Mouse (Mus musculus) liver, adult 2 months (tissue): ENCODE data around the gene Dcaf17. TPM values are rescaled to one million over a fixed set of nuclear protein-coding genes. Genes with fewer than 3 reads are reported as not detected.

Experiments
- DNase-seq: peaks from one replicate; pipeline ENCODE4 v3.0.0-alpha.2; 2011; ENCODE audit warnings: low read depth, low spot score; ENCODE audit errors: extremely low read depth
- H3K27ac ChIP-seq: fragments of 200-500 bp; replicated peaks from 2 replicates; pipeline ENCODE4 v1.5.1; 2012; ENCODE audit warnings: low read depth, mild to moderate bottlenecking, control low read depth, inconsistent platforms, low read length; ENCODE audit not compliant: insufficient read depth
- H3K27me3 ChIP-seq: fragments of 200-500 bp; 2 replicates; pipeline ENCODE4 v1.6.1; 2012; ENCODE audit warnings: mild to moderate bottlenecking, moderate library complexity, low read length, inconsistent platforms; ENCODE audit not compliant: control insufficient read depth, insufficient read depth
- H3K36me3 ChIP-seq: fragments of 200-500 bp; 2 replicates; pipeline ENCODE4 v1.6.1; 2012; ENCODE audit warnings: low read length, inconsistent platforms; ENCODE audit not compliant: control insufficient read depth, insufficient read depth
- H3K4me1 ChIP-seq: fragments of 200-500 bp; 2 replicates; pipeline ENCODE4 v1.6.1; 2011; ENCODE audit warnings: low read length; ENCODE audit not compliant: control insufficient read depth, insufficient read depth
- H3K4me3 ChIP-seq: fragments of 200-500 bp; 2 replicates; pipeline ENCODE4 v1.5.1; 2011; ENCODE audit warnings: low read depth, mild to moderate bottlenecking, control low read depth, low read length, moderate library complexity; ENCODE audit not compliant: insufficient read depth
- H3K79me2 ChIP-seq: fragments of 200-500 bp; 2 replicates; pipeline ENCODE4 v1.6.1; 2012; ENCODE audit warnings: inconsistent platforms, mild to moderate bottlenecking, low read length, moderate library complexity; ENCODE audit not compliant: control insufficient read depth, insufficient read depth
- H3K9ac ChIP-seq: fragments of 200-500 bp; 2 replicates; pipeline ENCODE4 v1.6.1; 2012; ENCODE audit warnings: low read depth, mild to moderate bottlenecking, control low read depth, inconsistent platforms, low read length
- CTCF ChIP-seq: fragments of 200-500 bp; IDR thresholded peaks from 2 replicates; pipeline ENCODE4 v1.5.1; 2011; ENCODE audit warnings: low read depth, low read length, control low read depth
- POLR2A ChIP-seq: fragments of 200-500 bp; IDR thresholded peaks from 2 replicates; pipeline ENCODE4 v1.6.1; 2011; ENCODE audit warnings: low read length, control low read depth; ENCODE audit not compliant: insufficient read depth; ENCODE audit errors: extremely low read depth
- WGBS: fragments of 180-500 bp; shearing (Covaris S2); methylation state at CpG from one replicate; pipeline ENCODE4 v1.1.7; 2018; 5-methylcytosine and 5-hydroxymethylcytosine counted together
- polyA plus RNA-seq: library from polyadenylated mRNA; depleted of rRNA; stranded (reverse); fragments of >200 nt; gene quantifications from 2 replicates; pipeline ENCODE4 v1.2.3, GENCODE M21; 2012
- total RNA-seq: library from RNA; depleted of rRNA; stranded (reverse); fragments of >200 nt; gene quantifications from 2 replicates; pipeline ENCODE4 v1.2.3, GENCODE M21; 2014

Gene Dcaf17
- total and polyA plus RNA-seq, 2 experiments: 2.8 to 9.5 TPM

- 81% methylated on average over 14 of the region's 14 CpGs for WGBS
- Histone ChIP-seq H3K4me3 (no peak overlapping the region), H3K4me1 (no peaks in the 10 kb centered on the region), H3K27me3 (no peaks in the 10 kb centered on the region), H3K79me2 (no peaks in the 10 kb centered on the region), H3K36me3 (no peaks in the 10 kb centered on the region), H3K27ac (no peak overlapping the region), H3K9ac (no peak overlapping the region)
- DNase-seq: no peak
- no peak for TF ChIP-seq POLR2A
- no peak for TF ChIP-seq CTCF
Measured at GRCm38 (mm10) chr2:71105469-71106215, 50.5 kb downstream of the Dcaf17 start.

DNA sequence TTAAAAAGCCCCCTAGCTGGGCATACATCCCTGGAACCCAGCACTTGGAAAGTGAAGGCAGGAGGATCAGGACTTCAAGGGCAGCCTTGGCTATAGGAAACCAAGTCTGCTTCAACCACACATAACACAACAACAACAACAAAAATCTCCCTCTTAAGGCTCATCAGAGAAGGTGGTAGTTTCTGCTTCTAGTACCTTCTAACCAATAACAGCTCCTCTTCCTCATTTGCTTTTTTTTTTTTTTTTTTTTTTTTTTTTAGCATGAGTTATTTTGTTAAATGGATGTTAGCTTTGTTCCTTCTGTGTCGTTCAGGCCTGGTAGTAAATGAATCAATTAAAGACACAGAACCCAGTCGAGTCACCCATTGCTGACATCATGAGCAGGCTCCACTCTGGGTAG lies 52.1 kb downstream of the Dcaf17 start:
- TF ChIP-seq CTCF: no peak
- no peak for TF ChIP-seq POLR2A
- Histone ChIP-seq H3K9ac (no peak overlapping the region), H3K27ac (no peak overlapping the region), H3K79me2 (no peaks in the 10 kb centered on the region), H3K4me1 (no peaks in the 10 kb centered on the region), H3K4me3 (no peak overlapping the region), H3K27me3 (no peaks in the 10 kb centered on the region), H3K36me3 (no peaks in the 10 kb centered on the region)
- WGBS: 84% methylated on average over 2 of the region's 2 CpGs
- DNase-seq: no peak

- no peaks in the 10 kb centered on the region for H3K4me1 ChIP-seq
- H3K36me3 ChIP-seq: no peaks in the 10 kb centered on the region
- no peaks in the 10 kb centered on the region for H3K27me3 ChIP-seq
- 91% methylated on average over 3 of the region's 3 CpGs for WGBS
- no peak overlapping the region for H3K9ac ChIP-seq
- no peaks in the 10 kb centered on the region for H3K79me2 ChIP-seq
- H3K27ac ChIP-seq: no peak overlapping the region
- no peak overlapping the region for H3K4me3 ChIP-seq
- DNase-seq: no peak
- no peak for TF ChIP-seq POLR2A
- TF ChIP-seq CTCF: no peak
Measured at GRCm38 (mm10) chr2:71108541-71108940, 53.4 kb downstream of the Dcaf17 start.

GRCm38 (mm10) chr2:71113489-71114171 lies 58.5 kb downstream of the Dcaf17 start:
- Histone ChIP-seq H3K4me3 (no peak overlapping the region), H3K4me1 (no peaks in the 10 kb centered on the region), H3K36me3 (no peaks in the 10 kb centered on the region), H3K9ac (no peak overlapping the region), H3K27me3 (peaks cover 11% of the 10 kb centered on the region), H3K27ac (no peak overlapping the region), H3K79me2 (no peaks in the 10 kb centered on the region)
- DNase-seq: no peak
- no peak for TF ChIP-seq CTCF
- WGBS: 65% methylated on average over 6 of the region's 6 CpGs

DNA sequence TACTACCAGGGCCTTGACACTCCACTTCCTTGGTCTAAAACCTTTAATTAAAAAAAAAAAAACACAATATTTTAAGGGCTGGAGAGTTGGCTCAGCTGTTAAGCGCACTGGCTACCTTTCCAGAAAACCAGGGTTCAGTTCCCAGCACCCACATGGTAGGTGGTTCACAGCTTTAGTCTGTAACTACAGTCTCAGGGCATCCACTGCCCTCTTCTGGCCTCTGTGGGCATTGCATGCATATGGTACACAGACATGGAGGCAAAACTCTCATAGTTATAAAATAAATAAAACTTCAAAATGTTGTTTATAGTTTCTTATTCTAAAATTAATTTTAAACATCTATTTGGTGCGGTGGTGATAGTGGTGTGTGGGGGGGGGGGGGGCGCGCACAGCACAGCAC lies 61.0 kb downstream of the Dcaf17 start:
- Histone ChIP-seq H3K36me3 (no peaks in the 10 kb centered on the region), H3K4me3 (no peak overlapping the region), H3K9ac (no peak overlapping the region), H3K79me2 (no peaks in the 10 kb centered on the region), H3K27ac (no peak overlapping the region), H3K4me1 (no peaks in the 10 kb centered on the region), H3K27me3 (peaks cover 11% of the 10 kb centered on the region)
- TF ChIP-seq CTCF (peak; percentile 13; the same call in 1 of the 2 replicates), POLR2A (no peak)
- DNase-seq: no peak
- 98% methylated on average over 4 of the region's 4 CpGs for WGBS
